Mouse (Mus musculus): ENCODE data around the gene Spindoc.

DNA sequence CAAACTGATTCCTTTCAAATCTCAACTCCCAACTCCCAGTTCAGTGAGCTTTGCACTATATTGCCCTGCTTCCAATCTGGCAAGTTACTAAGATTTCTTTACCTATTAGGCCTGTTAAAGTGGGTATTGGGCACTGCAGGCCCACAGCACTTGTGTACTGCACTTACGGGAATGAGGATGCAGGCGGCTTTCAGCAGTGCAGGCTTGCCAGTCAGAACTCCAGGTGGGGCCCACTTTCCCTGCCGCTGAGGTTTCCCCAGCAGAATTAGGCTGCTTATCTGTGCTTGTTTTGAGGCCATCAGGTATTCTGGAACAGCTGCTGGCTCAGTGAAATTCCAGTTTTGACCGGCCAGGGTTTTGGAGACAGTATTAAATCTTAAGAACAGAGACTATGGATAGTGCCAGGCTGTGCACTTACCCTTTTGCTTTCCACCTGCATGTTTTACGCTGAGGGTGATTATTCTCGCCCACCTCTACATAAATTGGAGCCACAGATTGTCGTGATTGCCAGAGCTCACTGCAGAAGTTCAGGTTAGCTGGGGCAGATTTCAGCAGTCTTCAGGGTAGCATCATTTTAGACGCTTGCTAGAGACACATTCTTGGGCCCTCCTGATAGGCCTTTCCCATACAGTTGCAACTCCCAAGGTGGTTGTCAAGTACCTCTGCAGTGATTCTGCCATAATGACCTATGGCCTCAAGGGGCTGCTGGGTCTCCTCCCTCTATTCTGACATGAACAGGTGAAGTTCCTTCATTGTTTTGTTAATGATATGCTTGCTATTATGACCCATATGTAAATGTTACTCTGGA is 42.0 kb upstream of the Spindoc start:
- TF ChIP-seq POLR2A (IDR thresholded peaks at IDR 0.05; ENCODE audit: borderline replicate concordance, low read depth, low read length) = no peak
- TF ChIP-seq CTCF (IDR thresholded peaks at IDR 0.05; ENCODE audit: low read depth, low read length) = no peak
